Mouse (Mus musculus) kidney, adult 2 months (tissue): Measurements from ENCODE around the gene Xpnpep2.

Source experiments
- CTCF ChIP-seq: fragments of 200-500 bp; conservative IDR thresholded peaks from 2 replicates; pipeline ENCODE4 v1.5.1; 2011; ENCODE audit warnings: low read depth, mild to moderate bottlenecking, control low read depth, low read length, moderate library complexity, mixed read lengths; ENCODE audit not compliant: insufficient read depth, insufficient read length
- POLR2A ChIP-seq: fragments of 200-500 bp; IDR thresholded peaks from one replicate; pipeline ENCODE4 v1.6.1; 2011; ENCODE audit warnings: low read depth, low read length, control low read depth

DNA sequence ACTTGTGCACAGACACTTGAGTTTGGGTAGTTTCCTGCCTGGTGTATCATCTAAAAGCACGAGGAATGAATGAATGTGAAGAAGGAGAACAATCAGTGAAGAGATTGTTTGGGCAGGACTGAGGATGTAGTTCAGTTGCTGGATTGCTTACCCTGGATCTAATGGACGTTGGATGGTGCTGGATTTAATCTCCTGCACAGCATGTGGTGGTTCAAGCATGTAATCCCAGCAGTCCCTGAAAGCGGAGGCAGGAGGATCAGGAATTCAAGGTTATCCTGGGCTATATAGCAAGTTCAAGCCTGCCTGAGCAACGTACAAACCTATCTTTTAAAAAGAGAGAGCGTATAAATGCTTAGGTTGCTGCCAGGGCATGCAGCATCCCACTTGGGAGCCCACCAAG lies 36.1 kb upstream of the Xpnpep2 start:
- no peak for TF ChIP-seq CTCF
- TF ChIP-seq POLR2A, result no peak
